Comparison of ENCODE assay signal across 20 mouse cellular contexts in genomic region chr11:103161449-103161848, GRCm38 (mm10). TPM values are rescaled to one million over a fixed set of nuclear protein-coding genes. Genes with fewer than 3 reads are reported as not detected.
A peak's percentile ranks its signal among the peaks of the same experiment; 100 is the strongest.
DNase-seq lines count a peak whose midpoint lies in the region; ATAC-seq and TF ChIP-seq lines count a peak whose summit lies in the region.
"Had no signal": no experiment of that assay in that cellular context is flagged by ENCODE, and none has a peak within 500 bp of the region (broad histone marks: within the 10 kb centered on the region; RNA-seq: fewer than 3 reads in every experiment).

No protein-coding gene starts in this region.

- no peaks in the 10 kb centered on the region for H3K27me3 ChIP-seq in liver, postnatal 0 days (ENCODE audit: insufficient read depth, low read length)
- H3K27me3 ChIP-seq in ES-Bruce4 (ENCODE audit: control insufficient read depth, insufficient read depth, low read length, poor library complexity, severe bottlenecking), result no peaks in the 10 kb centered on the region
- no peaks in the 10 kb centered on the region for H3K27me3 ChIP-seq in cerebellum, adult 2 months (ENCODE audit: control insufficient read depth, insufficient read depth, low read length)
- H3K27me3 ChIP-seq: embryonic facial prominence, embryonic 13.5 days; heart, embryonic 15.5 days; liver, embryonic 12.5 days had no signal

- no peak overlapping the region for H3K9ac ChIP-seq in liver, postnatal 0 days (replicated peaks)
- H3K9ac ChIP-seq in ES-Bruce4 (ENCODE audit: low read depth, poor library complexity, severe bottlenecking), result peak overlapping the region; percentile 47
- H3K9ac ChIP-seq: embryonic facial prominence, embryonic 13.5 days; heart, embryonic 15.5 days; hindbrain, embryonic 12.5 days; liver, embryonic 12.5 days had no signal

- no peak overlapping the region for H3K27ac ChIP-seq in gastrocnemius, adult 2 months
- H3K27ac ChIP-seq in liver, postnatal 0 days (ENCODE audit: low read depth), result no peak overlapping the region
- H3K27ac ChIP-seq in ES-Bruce4 (ENCODE audit: insufficient read depth, low read length), result peak overlapping the region; percentile 10
- H3K27ac ChIP-seq in cerebellum, adult 2 months (ENCODE audit: insufficient read depth, low read length), result no peak overlapping the region
- H3K27ac ChIP-seq: embryonic facial prominence, embryonic 13.5 days; forebrain, embryonic 10.5 days; heart, embryonic 15.5 days; hindbrain, embryonic 12.5 days; liver, embryonic 12.5 days had no signal

- no peak overlapping the region for H3K4me2 ChIP-seq in liver, postnatal 0 days (ENCODE audit: low read depth, low read length)
- H3K4me2 ChIP-seq: embryonic facial prominence, embryonic 13.5 days; heart, embryonic 15.5 days; hindbrain, embryonic 12.5 days; liver, embryonic 12.5 days; midbrain, embryonic 11.5 days had no signal

- peaks cover 7% of the 10 kb centered on the region for H3K4me1 ChIP-seq in liver, postnatal 0 days (ENCODE audit: insufficient read depth)
- H3K4me1 ChIP-seq in ES-Bruce4 (ENCODE audit: control insufficient read depth, insufficient read depth, low read length), result no peaks in the 10 kb centered on the region
- peaks cover 6% of the 10 kb centered on the region; the same call in 1 of the 2 replicates for H3K4me1 ChIP-seq in cerebellum, adult 2 months (ENCODE audit: control insufficient read depth, insufficient read depth, low read length)

- H3K4me3 ChIP-seq in gastrocnemius, adult 2 months, result no peak overlapping the region
- no peak overlapping the region for H3K4me3 ChIP-seq in liver, postnatal 0 days (ENCODE audit: low read depth, low read length)
- H3K4me3 ChIP-seq in ES-Bruce4 (ENCODE audit: low read depth, low read length), result no peak overlapping the region
- H3K4me3 ChIP-seq in cerebellum, adult 2 months (replicated peaks; ENCODE audit: insufficient read depth, low read depth, low read length), result no peak overlapping the region
- H3K4me3 ChIP-seq: embryonic facial prominence, embryonic 13.5 days; forebrain, embryonic 10.5 days; heart, embryonic 15.5 days; hindbrain, embryonic 12.5 days; liver, embryonic 12.5 days had no signal

- no peak for DNase-seq in gastrocnemius, adult 2 months
- DNase-seq in gastrocnemius, postnatal 36 days, result no peak
- no peak for DNase-seq in liver, postnatal 0 days
- DNase-seq in liver, result no peak
- no peak for DNase-seq in cerebellum, adult 2 months
- DNase-seq: gastrocnemius, postnatal 14 days; right cerebral cortex, postnatal 25 days had no signal

- 0 out of 2 replicates have a peak, but pooled peaks cover 2% of the 10 kb centered on the region for H3K9me3 ChIP-seq in liver, postnatal 0 days (ENCODE audit: low read length)
- H3K9me3 ChIP-seq in ES-Bruce4 (replicated peaks; ENCODE audit: control insufficient read depth, insufficient read depth, low read length, poor library complexity, severe bottlenecking), result no peaks in the 10 kb centered on the region
- H3K9me3 ChIP-seq: embryonic facial prominence, embryonic 13.5 days; forebrain, embryonic 10.5 days; heart, embryonic 15.5 days; hindbrain, embryonic 12.5 days had no signal

- ATAC-seq in liver, postnatal 0 days, result no peak
- 0 out of 2 replicates have a peak, but pooled peaks have one; percentile 22 for ATAC-seq in megakaryocyte progenitor cell, adult 5-6 weeks (replicated peaks; ENCODE audit: poor library complexity)
- ATAC-seq in frontal cortex, adult (ENCODE audit: low TSS enrichment), result no peak
- ATAC-seq: liver, embryonic 12.5 days had no signal

- intact Hi-C loops in gastrocnemius, adult 2 months (cut with DNase I), result loop anchor here (10.0 kb wide), 1 partner anchor 253 kb away; the partner anchor contains the start of gene Plekhm1
- intact Hi-C loops in gastrocnemius, postnatal 36 days (cut with DNase I), result no loop called here

- peak; percentile 4; the same call in 1 of the 2 replicates for TF ChIP-seq CTCF in gastrocnemius, adult 2 months (IDR thresholded peaks at IDR 0.05)
- TF ChIP-seq CTCF in liver, postnatal 0 days (IDR thresholded peaks at IDR 0.05; ENCODE audit: low read depth), result peak; percentile 29
- TF ChIP-seq CTCF in ES-Bruce4 (IDR thresholded peaks at IDR 0.05; ENCODE audit: low read depth, low read length), result peak; percentile 55
- no peak for TF ChIP-seq CTCF in cerebellum, adult 2 months (IDR thresholded peaks at IDR 0.05; ENCODE audit: borderline replicate concordance, insufficient read depth, low read depth, low read length)

- no peak for TF ChIP-seq POLR2A in ES-Bruce4 (IDR thresholded peaks at IDR 0.05; ENCODE audit: insufficient read depth, low read length)
- no peak for TF ChIP-seq POLR2A in cerebellum, adult 2 months (IDR thresholded peaks at IDR 0.05; ENCODE audit: borderline replicate concordance, insufficient read depth, low read length)

- no peaks in the 10 kb centered on the region for H3K36me3 ChIP-seq in liver, postnatal 0 days (replicated peaks; ENCODE audit: insufficient read depth, low read length)
- no peaks in the 10 kb centered on the region for H3K36me3 ChIP-seq in ES-Bruce4 (ENCODE audit: control insufficient read depth, insufficient read depth, low read length, poor library complexity, severe bottlenecking)
- H3K36me3 ChIP-seq: embryonic facial prominence, embryonic 13.5 days; forebrain, embryonic 10.5 days; heart, embryonic 15.5 days; hindbrain, embryonic 12.5 days; liver, embryonic 12.5 days had no signal

- WGBS in liver, postnatal 0 days (ENCODE audit: insufficient replicate concordance), result 76% methylated on average over 7 of the region's 7 CpGs
- 72% methylated on average over 7 of the region's 7 CpGs for WGBS in cerebellum, adult 2 months

- no peak for TF ChIP-seq EP300 in liver, postnatal 0 days (IDR thresholded peaks at IDR 0.05; ENCODE audit: low read depth)
- no peak for TF ChIP-seq EP300 in ES-Bruce4 (IDR thresholded peaks at IDR 0.05; ENCODE audit: insufficient read depth, low read depth, low read length)

RNA-seq across cellular contexts. Expression of gene Fmnl1, which starts 9.5 kb away (rescaled TPM):
- 1 to 10 TPM; 4.2 to 5.7 TPM for total RNA-seq in gastrocnemius, adult 2 months (2021)
- total RNA-seq in gastrocnemius, postnatal 36 days (2021), result 1 to 10 TPM; 3.6 to 5.6 TPM
- polyA plus RNA-seq in liver, postnatal 0 days (2015; fragmentation: Nextera tagmentation; extraction: Ambion mirVana), result 4.1 and 5.9 TPM in 2 replicates
- 1.7 and 4.9 TPM in 2 replicates for polyA plus RNA-seq in ES-Bruce4 (2011; ENCODE audit: insufficient read depth, insufficient read length, low read depth, missing spikeins)
- 74.3 and 76.3 TPM in 2 replicates for total RNA-seq in megakaryocyte progenitor cell, adult 5-6 weeks (2015)
- 17.3 and 36.5 TPM in 2 replicates for total RNA-seq in megakaryocyte progenitor cell, adult 5-6 weeks (2017)
- 63.7 and 71.1 TPM in 2 replicates for polyA plus RNA-seq in cerebellum, adult 2 months (2012; rRNA removed)

RNA-seq across cellular contexts. Expression of gene Hexim2, which starts 29.2 kb away (rescaled TPM):
- 1 to 10 TPM; 2.0 to 3.6 TPM for total RNA-seq in gastrocnemius, adult 2 months (2021)
- total RNA-seq in gastrocnemius, postnatal 36 days (2021), result 1 to 10 TPM; 2.1 to 2.9 TPM
- 3.4 and 3.7 TPM in 2 replicates for polyA plus RNA-seq in liver, postnatal 0 days (2015; fragmentation: Nextera tagmentation; extraction: Ambion mirVana)
- polyA plus RNA-seq in ES-Bruce4 (2011; ENCODE audit: insufficient read depth, insufficient read length, low read depth, missing spikeins), result 1.7 and 4.5 TPM in 2 replicates
- 1.2 and 1.8 TPM in 2 replicates for total RNA-seq in megakaryocyte progenitor cell, adult 5-6 weeks (2015)
- 3.5 and 3.9 TPM in 2 replicates for total RNA-seq in megakaryocyte progenitor cell, adult 5-6 weeks (2017)
- 20.9 and 23.0 TPM in 2 replicates for polyA plus RNA-seq in cerebellum, adult 2 months (2012; rRNA removed)

RNA-seq across cellular contexts. Expression of gene Hexim1, which starts 45.4 kb away (rescaled TPM):
- 10 to 100 TPM; 18.6 to 21.8 TPM for total RNA-seq in gastrocnemius, adult 2 months (2021)
- 10 to 100 TPM; 14.7 to 17.0 TPM for total RNA-seq in gastrocnemius, postnatal 36 days (2021)
- 2.6 and 2.7 TPM in 2 replicates for polyA plus RNA-seq in liver, postnatal 0 days (2015; fragmentation: Nextera tagmentation; extraction: Ambion mirVana)
- 17.2 and 20.1 TPM in 2 replicates for polyA plus RNA-seq in ES-Bruce4 (2011; ENCODE audit: insufficient read depth, insufficient read length, low read depth, missing spikeins)
- 10.7 and 13.0 TPM in 2 replicates for total RNA-seq in megakaryocyte progenitor cell, adult 5-6 weeks (2015)
- 21.2 and 27.9 TPM in 2 replicates for total RNA-seq in megakaryocyte progenitor cell, adult 5-6 weeks (2017)
- 25.5 and 28.8 TPM in 2 replicates for polyA plus RNA-seq in cerebellum, adult 2 months (2012; rRNA removed)

RNA-seq across cellular contexts. Expression of gene 1700023F06Rik, which starts 46.9 kb away (rescaled TPM):
- not detected for total RNA-seq in gastrocnemius, adult 2 months (2021)
- total RNA-seq in gastrocnemius, postnatal 36 days (2021), result not detected
- 0.09 TPM in 1 of 2 replicates, not detected in the other for polyA plus RNA-seq in liver, postnatal 0 days (2015; fragmentation: Nextera tagmentation; extraction: Ambion mirVana)
- polyA plus RNA-seq in ES-Bruce4 (2011; ENCODE audit: insufficient read depth, insufficient read length, low read depth, missing spikeins), result 2.0 and 2.2 TPM in 2 replicates
- total RNA-seq in megakaryocyte progenitor cell, adult 5-6 weeks (2015), result 0.32 TPM in 1 of 2 replicates, not detected in the other
- not detected in 2 replicates for total RNA-seq in megakaryocyte progenitor cell, adult 5-6 weeks (2017)
- polyA plus RNA-seq in cerebellum, adult 2 months (2012; rRNA removed), result 9.4 and 10.0 TPM in 2 replicates
- total RNA-seq: common myeloid progenitor, adult 5-6 weeks; gastrocnemius, postnatal 14 days had no signal

RNA-seq across cellular contexts. Expression of gene Spata32, which starts 56.8 kb away (rescaled TPM):
- total RNA-seq in gastrocnemius, adult 2 months (2021), result not detected
- not detected for total RNA-seq in gastrocnemius, postnatal 36 days (2021)
- polyA plus RNA-seq in liver, postnatal 0 days (2015; fragmentation: Nextera tagmentation; extraction: Ambion mirVana), result not detected in 2 replicates
- polyA plus RNA-seq in ES-Bruce4 (2011; ENCODE audit: insufficient read depth, insufficient read length, low read depth, missing spikeins), result not detected in 2 replicates
- total RNA-seq in megakaryocyte progenitor cell, adult 5-6 weeks (2015), result not detected in 2 replicates
- total RNA-seq in megakaryocyte progenitor cell, adult 5-6 weeks (2017), result not detected in 2 replicates
- 2.7 and 3.2 TPM in 2 replicates for polyA plus RNA-seq in cerebellum, adult 2 months (2012; rRNA removed)
- total RNA-seq: gastrocnemius, postnatal 14 days had no signal
- polyA plus RNA-seq: embryonic facial prominence, embryonic 13.5 days; forebrain, embryonic 10.5 days; heart, embryonic 15.5 days; hindbrain, embryonic 12.5 days; kidney, embryonic 14.5 days; liver, embryonic 12.5 days; midbrain, embryonic 11.5 days; stomach, embryonic 14.5 days; urinary bladder, adult 2 months had no signal
